Mouse (Mus musculus) hindbrain, embryonic 15.5 days (tissue): ENCODE data around the gene Csnk1d. TPM values are rescaled to one million over a fixed set of nuclear protein-coding genes. Genes with fewer than 3 reads are reported as not detected.

Experiments used
- ATAC-seq: fragments of 200-750 bp; cut with Nextera tagmentation; 2 replicates; pipeline ENCODE4 v1.8.0; 2017; ENCODE audit warnings: low read depth, moderate number of reproducible peaks, moderate TSS enrichment; ENCODE audit not compliant: low FRiP score
- H3K27ac ChIP-seq: fragments of 300-500 bp; sonication (generic); replicated peaks from 2 replicates; pipeline ENCODE4 v1.5.1; 2015; ENCODE audit warnings: mild to moderate bottlenecking, inconsistent platforms
- H3K27me3 ChIP-seq: fragments of 300-500 bp; sonication (generic); 2 replicates; pipeline ENCODE4 v1.6.1; 2015; ENCODE audit warnings: control low read depth, inconsistent platforms
- H3K36me3 ChIP-seq: fragments of 300-500 bp; sonication (generic); 2 replicates; pipeline ENCODE4 v1.6.1; 2015; ENCODE audit warnings: control low read depth, inconsistent platforms
- H3K4me1 ChIP-seq: fragments of 300-500 bp; sonication (generic); replicated peaks from 2 replicates; pipeline ENCODE4 v1.6.1; 2015; ENCODE audit warnings: control low read depth, inconsistent platforms
- H3K4me2 ChIP-seq: fragments of 300-500 bp; sonication (generic); 2 replicates; pipeline ENCODE4 v1.6.1; 2015; ENCODE audit warnings: moderate library complexity, mild to moderate bottlenecking, inconsistent platforms
- H3K4me3 ChIP-seq: fragments of 300-500 bp; sonication (generic); 2 replicates; pipeline ENCODE4 v1.5.1; 2015; ENCODE audit warnings: mild to moderate bottlenecking, inconsistent platforms
- H3K9ac ChIP-seq: fragments of 300-500 bp; sonication (generic); 2 replicates; pipeline ENCODE4 v1.6.1; 2015; ENCODE audit warnings: inconsistent platforms
- H3K9me3 ChIP-seq: fragments of 300-500 bp; sonication (generic); 2 replicates; pipeline ENCODE4 v1.6.1; 2016; ENCODE audit warnings: control low read depth, inconsistent platforms
- WGBS: fragments of 180-500 bp; shearing (Covaris S2); methylation state at CpG from one replicate; pipeline ENCODE4 v1.1.7; 2015; 5-methylcytosine and 5-hydroxymethylcytosine counted together
- polyA plus RNA-seq: library from polyadenylated mRNA; unstranded; fragments of >200 nt; fragmentation: Nextera tagmentation; extraction: Ambion mirVana; gene quantifications from 2 replicates; pipeline ENCODE4 v1.2.1, GENCODE M21; 2015

Gene Csnk1d
- 147 and 149 TPM in 2 replicates for polyA plus RNA-seq

DNA sequence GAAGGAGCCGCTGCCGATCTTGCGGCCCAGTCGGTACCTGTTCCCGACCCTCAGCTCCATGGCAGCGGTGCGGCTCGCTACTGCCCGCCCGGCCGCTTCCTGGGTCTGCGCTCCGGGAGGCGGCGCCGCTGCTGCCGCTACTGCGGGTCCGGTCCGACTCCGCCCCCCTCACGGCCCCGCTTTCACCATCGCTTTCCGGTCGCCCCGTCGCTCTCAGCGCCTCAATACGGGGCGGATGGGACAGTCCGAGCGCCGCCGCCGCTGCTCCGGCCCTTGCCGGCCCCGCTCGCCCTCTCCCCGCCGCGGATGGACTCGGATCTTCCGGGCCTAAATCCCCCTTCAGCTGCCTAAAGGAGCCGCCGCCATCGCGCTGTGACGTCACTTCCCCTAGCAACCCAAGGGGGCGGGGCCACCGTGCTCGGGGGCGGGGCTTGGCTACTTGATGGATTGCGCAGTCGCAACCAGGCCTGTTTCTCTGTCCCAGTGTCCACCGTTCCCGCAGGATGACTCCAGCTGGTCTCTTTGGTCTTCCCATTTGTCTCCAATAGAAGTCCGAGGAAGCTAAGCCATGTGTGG lies at the start of gene Csnk1d:
Csnk1d (minus strand) TSS at position 380 of the 576 bp plus-strand sequence.
- no peaks in the 10 kb centered on the region for H3K27me3 ChIP-seq
- peak within 1 kb of the TSS; percentile 99 for H3K9ac ChIP-seq
- H3K9me3 ChIP-seq: no peaks in the 10 kb centered on the region
- H3K4me2 ChIP-seq: peak within 1 kb of the TSS; percentile 87
- H3K36me3 ChIP-seq: peaks cover 4% of the 10 kb centered on the region; the same call in 1 of the 2 replicates
- 0% methylated on average over 49 of the region's 59 CpGs for WGBS
- ATAC-seq: peak; percentile 91
- peaks cover 63% of the 10 kb centered on the region for H3K4me1 ChIP-seq
- H3K4me3 ChIP-seq: peak within 1 kb of the TSS; percentile 100
- peak within 1 kb of the TSS; percentile 96 for H3K27ac ChIP-seq

- 0 out of 2 replicates have a peak, but pooled peaks cover 2% of the 10 kb centered on the region for H3K27me3 ChIP-seq
- no peaks in the 10 kb centered on the region for H3K4me1 ChIP-seq
- H3K9ac ChIP-seq: no peak within 1 kb of the TSS
- H3K27ac ChIP-seq: no peak within 1 kb of the TSS
- 77% methylated on average over 5 of the region's 5 CpGs for WGBS
- no peaks in the 10 kb centered on the region for H3K36me3 ChIP-seq
- no peaks in the 10 kb centered on the region for H3K9me3 ChIP-seq
- H3K4me3 ChIP-seq: no peak within 1 kb of the TSS
- no peak within 1 kb of the TSS for H3K4me2 ChIP-seq
- no peak for ATAC-seq
Measured at GRCm38 (mm10) chr11:121039302-121039701, 48.2 kb upstream of the Csnk1d start, which contains the start of gene Cd7. Gene Cd7 (minus strand): TSS chr11:121039418.

DNA sequence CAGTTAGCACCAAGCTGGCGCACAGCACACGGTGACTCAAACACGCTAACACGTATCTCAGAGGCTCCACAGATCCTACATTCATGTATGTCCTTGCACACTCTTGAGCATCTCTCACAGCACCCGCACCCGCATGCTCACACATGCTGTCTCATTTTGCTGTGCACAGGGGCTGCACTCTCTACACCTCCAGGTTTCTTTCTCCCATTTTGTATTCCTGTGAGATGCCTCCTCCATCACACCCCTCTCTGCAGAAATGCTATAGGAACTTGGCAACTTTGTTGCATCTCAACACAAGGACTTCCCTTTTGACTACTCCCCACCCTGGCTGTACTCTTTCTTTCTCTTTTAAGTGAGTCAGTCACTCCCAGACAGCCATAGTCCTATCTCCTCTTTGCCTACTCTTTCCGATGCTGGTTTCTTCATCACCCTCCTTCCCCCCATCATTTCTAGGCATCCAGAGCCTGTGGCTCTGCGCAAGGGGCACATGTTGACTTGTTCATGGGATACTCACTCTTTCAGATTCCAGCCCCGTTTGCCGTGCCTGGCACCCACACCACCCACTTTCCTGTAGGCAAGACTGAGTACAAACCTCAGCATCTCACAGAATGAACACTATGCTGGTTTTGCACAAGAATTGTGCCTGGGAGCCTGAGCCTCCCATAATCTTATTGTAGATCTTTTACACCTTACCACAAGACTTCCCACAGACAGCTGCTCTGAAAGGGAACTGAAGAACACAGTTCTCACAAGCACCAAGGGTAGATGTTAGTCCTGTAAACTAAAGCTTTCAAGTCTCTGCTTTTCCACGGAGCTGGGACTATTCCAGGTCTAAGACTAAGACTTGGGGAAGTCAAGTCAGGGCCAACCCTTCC lies 47.5 kb upstream of the Csnk1d start:
- H3K36me3 ChIP-seq: no peaks in the 10 kb centered on the region
- WGBS: 92% methylated on average over 11 of the region's 11 CpGs

GRCm38 (mm10) chr11:121033118-121033517 lies 42.0 kb upstream of the Csnk1d start:
- no peaks in the 10 kb centered on the region for H3K27me3 ChIP-seq
- 87% methylated on average over 5 of the region's 5 CpGs for WGBS
- H3K36me3 ChIP-seq: no peaks in the 10 kb centered on the region
- no peaks in the 10 kb centered on the region for H3K9me3 ChIP-seq
- H3K9ac ChIP-seq: no peak overlapping the region
- no peak for ATAC-seq
- H3K4me2 ChIP-seq: no peak overlapping the region
- no peaks in the 10 kb centered on the region for H3K4me1 ChIP-seq
- no peak overlapping the region for H3K4me3 ChIP-seq
- no peak overlapping the region for H3K27ac ChIP-seq

More for the DNA sequence above, 47.5 kb upstream of the Csnk1d start:
- Histone ChIP-seq H3K4me2 (no peak overlapping the region), H3K9me3 (no peaks in the 10 kb centered on the region), H3K27ac (no peak overlapping the region), H3K4me3 (no peak overlapping the region), H3K4me1 (no peaks in the 10 kb centered on the region), H3K27me3 (0 out of 2 replicates have a peak, but pooled peaks cover 2% of the 10 kb centered on the region), H3K9ac (no peak overlapping the region)
- ATAC-seq: no peak

- H3K9me3 ChIP-seq: no peaks in the 10 kb centered on the region
- H3K9ac ChIP-seq: no peak overlapping the region
- no peaks in the 10 kb centered on the region for H3K4me1 ChIP-seq
- no peak overlapping the region for H3K4me2 ChIP-seq
- 89% methylated on average over 7 of the region's 7 CpGs for WGBS
- H3K36me3 ChIP-seq: no peaks in the 10 kb centered on the region
- no peak for ATAC-seq
- H3K27me3 ChIP-seq: no peaks in the 10 kb centered on the region
- H3K4me3 ChIP-seq: no peak overlapping the region
- no peak overlapping the region for H3K27ac ChIP-seq
Measured at GRCm38 (mm10) chr11:121027259-121027658, 36.1 kb upstream of the Csnk1d start.

GRCm38 (mm10) chr11:121024163-121024562 lies 33.0 kb upstream of the Csnk1d start:
- Histone ChIP-seq H3K4me3 (no peak overlapping the region), H3K27ac (no peak overlapping the region), H3K9ac (no peak overlapping the region), H3K4me2 (no peak overlapping the region), H3K36me3 (no peaks in the 10 kb centered on the region), H3K4me1 (no peaks in the 10 kb centered on the region), H3K27me3 (no peaks in the 10 kb centered on the region), H3K9me3 (no peaks in the 10 kb centered on the region)
- 72% methylated on average over 6 of the region's 6 CpGs for WGBS
- no peak for ATAC-seq

GRCm38 (mm10) chr11:121019501-121019900 lies 28.4 kb upstream of the Csnk1d start:
- Histone ChIP-seq H3K9me3 (no peaks in the 10 kb centered on the region), H3K4me2 (no peak overlapping the region), H3K36me3 (no peaks in the 10 kb centered on the region), H3K9ac (no peak overlapping the region), H3K27ac (no peak overlapping the region), H3K27me3 (no peaks in the 10 kb centered on the region), H3K4me3 (no peak overlapping the region), H3K4me1 (no peaks in the 10 kb centered on the region)
- 86% methylated on average over 5 of the region's 5 CpGs for WGBS
- ATAC-seq: no peak

DNA sequence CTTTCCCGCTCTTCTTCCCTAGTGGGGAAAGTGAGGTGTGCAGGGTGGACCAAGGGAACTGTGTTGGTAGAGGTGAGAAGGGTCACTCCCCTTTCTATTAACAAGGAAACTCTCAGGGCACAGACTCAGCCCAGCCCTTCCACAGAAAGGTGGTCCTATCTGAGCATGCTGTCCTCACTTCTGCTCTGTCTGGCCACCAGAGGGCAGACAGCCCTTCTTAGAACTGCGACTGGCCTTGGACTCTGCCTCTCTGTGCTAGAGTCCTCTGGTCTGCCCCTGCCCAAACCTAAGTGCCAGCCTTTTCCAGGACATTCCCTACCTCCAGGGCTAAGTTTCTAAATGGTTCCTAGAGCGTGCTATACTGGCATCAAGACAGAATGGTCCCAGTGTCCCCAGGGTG lies 26.6 kb upstream of the Csnk1d start:
- peak; percentile 73 for ATAC-seq
- no peak overlapping the region for H3K4me2 ChIP-seq
- H3K27ac ChIP-seq: no peak overlapping the region
- 42% methylated on average over 3 of the region's 3 CpGs for whole genome bisulfite sequencing
- no peaks in the 10 kb centered on the region for H3K27me3 ChIP-seq
- H3K36me3 ChIP-seq: no peaks in the 10 kb centered on the region
- H3K9ac ChIP-seq: no peak overlapping the region
- H3K4me1 ChIP-seq: no peaks in the 10 kb centered on the region
- no peak overlapping the region for H3K4me3 ChIP-seq
- H3K9me3 ChIP-seq: no peaks in the 10 kb centered on the region

GRCm38 (mm10) chr11:121015472-121015871 lies 24.3 kb upstream of the Csnk1d start:
- ATAC-seq: no peak
- Histone ChIP-seq H3K4me3 (no peak overlapping the region), H3K27ac (no peak overlapping the region), H3K9me3 (no peaks in the 10 kb centered on the region), H3K36me3 (no peaks in the 10 kb centered on the region), H3K9ac (no peak overlapping the region), H3K4me1 (no peaks in the 10 kb centered on the region), H3K4me2 (no peak overlapping the region), H3K27me3 (no peaks in the 10 kb centered on the region)
- WGBS: 68% methylated on average over 6 of the region's 6 CpGs

- Histone ChIP-seq H3K4me2 (peak overlapping the region; percentile 42), H3K36me3 (no peaks in the 10 kb centered on the region), H3K9ac (no peak overlapping the region), H3K27me3 (no peaks in the 10 kb centered on the region), H3K4me1 (no peaks in the 10 kb centered on the region), H3K27ac (no peak overlapping the region), H3K9me3 (no peaks in the 10 kb centered on the region), H3K4me3 (peak overlapping the region; percentile 11; the same call in 1 of the 2 replicates)
- 60% methylated on average over 19 of the region's 19 CpGs for WGBS
- ATAC-seq: no peak
Measured at GRCm38 (mm10) chr11:121014896-121015300, 23.8 kb upstream of the Csnk1d start.

GRCm38 (mm10) chr11:121013656-121014055 lies 22.5 kb upstream of the Csnk1d start:
- ATAC-seq: no peak
- Histone ChIP-seq H3K36me3 (no peaks in the 10 kb centered on the region), H3K27ac (no peak overlapping the region), H3K9me3 (no peaks in the 10 kb centered on the region), H3K4me3 (no peak overlapping the region), H3K4me1 (no peaks in the 10 kb centered on the region), H3K27me3 (no peaks in the 10 kb centered on the region), H3K4me2 (no peak overlapping the region), H3K9ac (no peak overlapping the region)
- WGBS: 75% methylated on average over 7 of the region's 7 CpGs

- WGBS: 97% methylated on average over 3 of the region's 3 CpGs
- Histone ChIP-seq H3K4me1 (no peaks in the 10 kb centered on the region), H3K4me2 (no peak overlapping the region), H3K27me3 (no peaks in the 10 kb centered on the region), H3K9ac (no peak overlapping the region), H3K9me3 (no peaks in the 10 kb centered on the region), H3K36me3 (no peaks in the 10 kb centered on the region), H3K27ac (no peak overlapping the region), H3K4me3 (no peak overlapping the region)
- no peak for ATAC-seq
Measured at GRCm38 (mm10) chr11:121010044-121010755, 19.1 kb upstream of the Csnk1d start.
